Mouse (Mus musculus) ovary, postnatal 36 days (tissue): ENCODE measurements around the gene Galns.

Experiments
- DNase-seq: peaks from one replicate; pipeline ENCODE4 v3.0.0; 2022; ENCODE audit warnings: low spot score, mixed read lengths

Gene Galns

GRCm38 (mm10) chr8:122568109-122568504 is 43.2 kb downstream of the Galns start:
- DNase-seq, result no peak

- peak; percentile 96 for DNase-seq
Observed at GRCm38 (mm10) chr8:122567361-122568108, 43.7 kb downstream of the Galns start, which contains the start of gene Cdt1. Gene Cdt1, plus strand, starts transcription at chr8:122568015.

GRCm38 (mm10) chr8:122566766-122567165 is 44.5 kb downstream of the Galns start:
- peak; percentile 28 for DNase-seq

- no peak for DNase-seq
Observed at GRCm38 (mm10) chr8:122564363-122565352, 46.6 kb downstream of the Galns start.

GRCm38 (mm10) chr8:122561199-122561598 is 50.1 kb downstream of the Galns start:
- DNase-seq, result no peak

- DNase-seq, result no peak
Observed at GRCm38 (mm10) chr8:122558671-122559349, 52.5 kb downstream of the Galns start.

- DNase-seq, result no peak
Observed at GRCm38 (mm10) chr8:122557248-122558038, 53.8 kb downstream of the Galns start.

- peak; percentile 52 for DNase-seq
Observed at GRCm38 (mm10) chr8:122556030-122557009, 54.9 kb downstream of the Galns start.

- DNase-seq, result no peak
Observed at GRCm38 (mm10) chr8:122554786-122555185, 56.5 kb downstream of the Galns start.

- peak; percentile 91 for DNase-seq
Observed at GRCm38 (mm10) chr8:122551265-122552051, 59.8 kb downstream of the Galns start, which contains the start of gene Piezo1. Gene Piezo1, minus strand, starts transcription at chr8:122551329.

GRCm38 (mm10) chr8:122550995-122551264 is 60.3 kb downstream of the Galns start:
- no peak for DNase-seq

GRCm38 (mm10) chr8:122550234-122550994 is 60.8 kb downstream of the Galns start:
- DNase-seq, result peak; percentile 66

GRCm38 (mm10) chr8:122548891-122549439 is 62.3 kb downstream of the Galns start:
- DNase-seq, result no peak

GRCm38 (mm10) chr8:122548331-122548730 is 62.9 kb downstream of the Galns start:
- no peak for DNase-seq

- no peak for DNase-seq
Observed at GRCm38 (mm10) chr8:122547815-122548214, 63.4 kb downstream of the Galns start.

GRCm38 (mm10) chr8:122546811-122547453 is 64.3 kb downstream of the Galns start:
- peak; percentile 33 for DNase-seq

GRCm38 (mm10) chr8:122546066-122546755 is 65.1 kb downstream of the Galns start:
- DNase-seq, result no peak
